Mouse (Mus musculus): ENCODE measurements at regions not wholly inside any gene's neighbourhood (a gene's known extent, or its start where the extent isn't known, plus 50 kb on each side); places are given as distances from the start of the nearest gene placed in this dataset.

DNA sequence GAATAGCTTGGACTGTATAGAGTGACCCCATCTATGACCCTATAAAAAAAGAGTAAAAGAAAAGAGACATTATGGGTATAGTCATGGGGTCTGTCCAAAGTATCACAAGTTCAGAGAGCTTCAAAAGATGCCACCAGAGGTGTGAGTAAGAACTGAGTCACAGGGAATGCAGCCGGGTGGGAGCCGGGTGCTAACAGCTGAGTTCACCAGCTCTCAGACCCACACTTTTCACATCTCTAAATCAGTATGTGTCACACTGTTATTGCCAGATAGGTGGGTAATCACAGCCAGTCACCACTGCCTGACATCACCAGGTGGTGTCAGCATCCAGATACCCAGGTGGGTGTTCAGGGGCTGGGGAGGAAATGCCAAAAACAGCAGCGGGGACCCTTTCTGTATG, 81.1 kb upstream of the Spred2 start:
- H3K36me3 ChIP-seq (ENCODE audit: control insufficient read depth, insufficient read depth, low read length), result no peaks in the 10 kb centered on the region
- no peaks in the 10 kb centered on the region for H3K27me3 ChIP-seq (ENCODE audit: control insufficient read depth, insufficient read depth, low read length)
- no peaks in the 10 kb centered on the region for H3K4me1 ChIP-seq (ENCODE audit: control insufficient read depth, insufficient read depth, low read length)
- H3K27ac ChIP-seq (ENCODE audit: control insufficient read depth, insufficient read depth, low read depth, low read length), result no peak overlapping the region
- TF ChIP-seq CTCF (IDR thresholded peaks at IDR 0.05; ENCODE audit: control insufficient read depth, insufficient read depth, insufficient replicate concordance, low read depth, low read length) (no peak), POLR2A (IDR thresholded peaks at IDR 0.05; ENCODE audit: control insufficient read depth, low read depth, low read length) (no peak)
- H3K4me3 ChIP-seq (ENCODE audit: control insufficient read depth, low read depth, low read length), result no peak overlapping the region

- H3K27ac ChIP-seq (ENCODE audit: control insufficient read depth, insufficient read depth, low read depth, low read length), result no peak overlapping the region
- no peak for TF ChIP-seq CTCF (IDR thresholded peaks at IDR 0.05; ENCODE audit: control insufficient read depth, insufficient read depth, insufficient replicate concordance, low read depth, low read length)
Observed at GRCm38 (mm10) chr11:19847910-19848309, 76.3 kb upstream of the Spred2 start.

GRCm38 (mm10) chr11:19848412-19848811, 75.8 kb upstream of the Spred2 start:
- Histone ChIP-seq H3K27me3 (ENCODE audit: control insufficient read depth, insufficient read depth, low read length) (no peaks in the 10 kb centered on the region), H3K36me3 (ENCODE audit: control insufficient read depth, insufficient read depth, low read length) (no peaks in the 10 kb centered on the region), H3K4me1 (ENCODE audit: control insufficient read depth, insufficient read depth, low read length) (no peaks in the 10 kb centered on the region), H3K4me3 (ENCODE audit: control insufficient read depth, low read depth, low read length) (no peak overlapping the region), H3K27ac (ENCODE audit: control insufficient read depth, insufficient read depth, low read depth, low read length) (no peak overlapping the region)
- TF ChIP-seq CTCF (IDR thresholded peaks at IDR 0.05; ENCODE audit: control insufficient read depth, insufficient read depth, insufficient replicate concordance, low read depth, low read length), result no peak
- no peak for TF ChIP-seq POLR2A (IDR thresholded peaks at IDR 0.05; ENCODE audit: control insufficient read depth, low read depth, low read length)

More at GRCm38 (mm10) chr11:19847910-19848309, 76.3 kb upstream of the Spred2 start:
- H3K4me3 ChIP-seq (ENCODE audit: control insufficient read depth, low read depth, low read length), result no peak overlapping the region
- no peaks in the 10 kb centered on the region for H3K36me3 ChIP-seq (ENCODE audit: control insufficient read depth, insufficient read depth, low read length)
- no peaks in the 10 kb centered on the region for H3K27me3 ChIP-seq (ENCODE audit: control insufficient read depth, insufficient read depth, low read length)
- H3K4me1 ChIP-seq (ENCODE audit: control insufficient read depth, insufficient read depth, low read length), result no peaks in the 10 kb centered on the region

DNA sequence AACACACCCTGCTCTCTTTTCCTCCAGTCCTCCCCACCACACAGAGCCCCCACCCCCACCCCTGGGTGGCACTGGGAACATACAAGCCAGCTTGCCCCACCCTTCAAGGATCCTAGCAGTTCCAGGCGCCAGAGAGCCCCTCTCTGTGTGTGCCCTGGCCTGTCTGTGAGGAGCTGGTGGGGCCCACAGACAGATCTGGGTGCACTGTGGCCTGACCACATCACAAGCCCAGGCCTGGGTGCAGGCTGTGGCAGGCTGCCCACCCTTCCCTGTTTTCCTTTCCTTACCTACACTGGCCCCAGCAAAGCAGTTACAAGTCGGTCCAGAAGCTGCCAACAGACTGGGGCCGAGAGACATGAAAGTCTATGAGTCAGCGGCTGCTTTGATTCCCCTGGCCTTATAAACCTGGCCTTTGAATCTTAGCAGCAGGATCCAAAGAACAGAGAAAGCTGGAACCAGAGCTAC, 74.8 kb upstream of the Spred2 start:
- no peak for TF ChIP-seq CTCF (IDR thresholded peaks at IDR 0.05; ENCODE audit: control insufficient read depth, insufficient read depth, insufficient replicate concordance, low read depth, low read length)
- no peak for TF ChIP-seq POLR2A (IDR thresholded peaks at IDR 0.05; ENCODE audit: control insufficient read depth, low read depth, low read length)
- no peaks in the 10 kb centered on the region for H3K27me3 ChIP-seq (ENCODE audit: control insufficient read depth, insufficient read depth, low read length)
- H3K4me1 ChIP-seq (ENCODE audit: control insufficient read depth, insufficient read depth, low read length), result no peaks in the 10 kb centered on the region
- H3K27ac ChIP-seq (ENCODE audit: control insufficient read depth, insufficient read depth, low read depth, low read length), result no peak overlapping the region
- H3K4me3 ChIP-seq (ENCODE audit: control insufficient read depth, low read depth, low read length), result no peak overlapping the region
- H3K36me3 ChIP-seq (ENCODE audit: control insufficient read depth, insufficient read depth, low read length), result no peaks in the 10 kb centered on the region

DNA sequence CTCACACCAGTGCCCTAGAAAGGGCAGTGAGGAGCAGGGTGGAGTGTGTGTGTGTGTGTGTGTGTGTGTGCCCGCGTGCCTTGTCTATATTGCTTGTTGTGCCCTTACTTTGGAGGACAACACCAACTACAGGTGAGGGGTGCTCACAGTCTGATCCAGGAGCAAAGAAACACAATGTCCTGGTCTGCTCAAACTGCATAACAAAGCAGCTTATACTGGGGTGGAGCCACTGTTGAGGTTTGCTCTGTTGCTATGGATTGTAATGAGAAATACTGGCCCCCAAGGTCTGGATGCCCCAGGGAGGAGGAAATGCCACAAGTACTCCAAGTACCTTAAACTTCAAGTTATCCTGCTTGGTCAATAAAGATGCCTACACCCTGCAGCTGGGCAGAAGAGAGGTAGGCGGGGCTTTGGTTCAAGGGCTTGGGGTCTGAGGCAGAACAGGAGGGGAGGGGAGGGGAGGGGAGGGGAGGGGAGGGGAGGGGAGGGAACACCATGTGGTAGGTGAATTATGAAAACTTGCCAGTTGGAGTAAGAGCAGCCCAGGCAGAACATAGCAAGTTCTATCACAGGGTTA, 74.2 kb upstream of the Spred2 start:
- H3K36me3 ChIP-seq (ENCODE audit: control insufficient read depth, insufficient read depth, low read length), result no peaks in the 10 kb centered on the region
- H3K27me3 ChIP-seq (ENCODE audit: control insufficient read depth, insufficient read depth, low read length), result no peaks in the 10 kb centered on the region
- TF ChIP-seq CTCF (IDR thresholded peaks at IDR 0.05; ENCODE audit: control insufficient read depth, insufficient read depth, insufficient replicate concordance, low read depth, low read length) (no peak), POLR2A (IDR thresholded peaks at IDR 0.05; ENCODE audit: control insufficient read depth, low read depth, low read length) (no peak)
- no peak overlapping the region for H3K27ac ChIP-seq (ENCODE audit: control insufficient read depth, insufficient read depth, low read depth, low read length)
- no peaks in the 10 kb centered on the region for H3K4me1 ChIP-seq (ENCODE audit: control insufficient read depth, insufficient read depth, low read length)
- no peak overlapping the region for H3K4me3 ChIP-seq (ENCODE audit: control insufficient read depth, low read depth, low read length)

DNA sequence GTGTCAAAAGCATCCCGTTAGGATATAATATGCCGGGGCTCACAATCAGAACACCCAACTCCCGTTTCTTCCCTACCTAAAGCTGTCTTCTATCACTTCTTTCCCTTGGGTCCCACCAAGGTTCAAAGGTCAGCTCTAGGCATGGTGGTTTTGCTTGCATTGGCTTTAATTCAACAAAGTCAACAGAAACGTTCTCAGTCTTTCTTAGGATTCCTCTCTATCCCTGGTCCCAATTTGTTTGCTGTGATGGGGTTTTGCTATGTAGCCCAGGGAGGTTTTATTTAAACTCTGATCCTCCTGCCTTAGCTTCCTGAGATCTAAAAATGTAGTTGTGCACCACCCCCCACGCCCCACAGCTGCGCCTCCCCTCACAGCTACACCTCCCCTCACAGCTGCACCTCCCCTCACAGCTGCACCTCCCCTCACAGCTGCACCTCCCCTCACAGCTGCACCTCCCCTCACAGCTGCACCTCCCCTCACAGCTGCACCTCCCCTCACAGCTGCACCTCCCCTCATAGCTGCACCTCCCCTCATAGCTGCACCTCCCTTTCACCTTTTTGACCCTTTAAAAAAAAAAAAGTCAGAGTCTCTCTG, 73.1 kb upstream of the Spred2 start:
- H3K27me3 ChIP-seq (ENCODE audit: control insufficient read depth, insufficient read depth, low read length), result no peaks in the 10 kb centered on the region
- no peaks in the 10 kb centered on the region for H3K36me3 ChIP-seq (ENCODE audit: control insufficient read depth, insufficient read depth, low read length)
- no peak overlapping the region for H3K4me3 ChIP-seq (ENCODE audit: control insufficient read depth, low read depth, low read length)
- H3K4me1 ChIP-seq (ENCODE audit: control insufficient read depth, insufficient read depth, low read length), result no peaks in the 10 kb centered on the region
- TF ChIP-seq POLR2A (IDR thresholded peaks at IDR 0.05; ENCODE audit: control insufficient read depth, low read depth, low read length) (no peak), CTCF (IDR thresholded peaks at IDR 0.05; ENCODE audit: control insufficient read depth, insufficient read depth, insufficient replicate concordance, low read depth, low read length) (no peak)
- no peak overlapping the region for H3K27ac ChIP-seq (ENCODE audit: control insufficient read depth, insufficient read depth, low read depth, low read length)

DNA sequence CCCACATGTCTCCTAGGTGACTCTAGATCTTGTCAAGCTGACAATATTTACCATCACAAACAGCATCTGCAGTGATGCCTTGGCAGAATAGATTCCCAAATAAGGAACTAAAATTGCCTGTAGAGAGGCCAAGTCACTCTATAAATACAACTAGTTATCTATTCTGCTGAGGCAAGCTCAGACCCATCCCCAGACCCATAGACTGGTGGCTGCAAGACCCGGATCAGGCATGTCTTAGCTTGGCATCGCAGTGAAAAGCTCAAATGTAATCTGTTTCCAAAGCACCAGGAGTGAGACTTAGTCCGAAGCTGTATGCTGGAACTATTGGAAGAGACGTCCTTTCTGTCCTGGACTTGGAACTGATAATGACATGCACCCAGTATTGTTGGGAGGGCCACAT, 62.6 kb upstream of the Spred2 start:
- no peak overlapping the region for H3K27ac ChIP-seq (ENCODE audit: control insufficient read depth, insufficient read depth, low read depth, low read length)
- no peaks in the 10 kb centered on the region for H3K27me3 ChIP-seq (ENCODE audit: control insufficient read depth, insufficient read depth, low read length)
- H3K36me3 ChIP-seq (ENCODE audit: control insufficient read depth, insufficient read depth, low read length), result no peaks in the 10 kb centered on the region
- no peak overlapping the region for H3K4me3 ChIP-seq (ENCODE audit: control insufficient read depth, low read depth, low read length)
- H3K4me1 ChIP-seq (ENCODE audit: control insufficient read depth, insufficient read depth, low read length), result no peaks in the 10 kb centered on the region
- TF ChIP-seq POLR2A (IDR thresholded peaks at IDR 0.05; ENCODE audit: control insufficient read depth, low read depth, low read length) (no peak), CTCF (IDR thresholded peaks at IDR 0.05; ENCODE audit: control insufficient read depth, insufficient read depth, insufficient replicate concordance, low read depth, low read length) (no peak)

Data from testis, adult 2 months (tissue).